Mouse (Mus musculus) G1E-ER4 (cell line): ENCODE results near the gene Gpm6a. TPM values are rescaled to one million over a fixed set of nuclear protein-coding genes. Genes with fewer than 3 reads are reported as not detected.

ENCODE experiments used
- GATA1 ChIP-seq: IDR thresholded peaks from one replicate; pipeline ENCODE4 v1.8.0; 2012; ENCODE audit warnings: low read length, inconsistent platforms
- polyA plus RNA-seq: library from polyadenylated mRNA; stranded (reverse); fragments of >175 nt; gene quantifications from 2 replicates; pipeline ENCODE4 v1.2.3, GENCODE M21; 2012

Gene Gpm6a
- polyA plus RNA-seq = not detected in 2 replicates

DNA sequence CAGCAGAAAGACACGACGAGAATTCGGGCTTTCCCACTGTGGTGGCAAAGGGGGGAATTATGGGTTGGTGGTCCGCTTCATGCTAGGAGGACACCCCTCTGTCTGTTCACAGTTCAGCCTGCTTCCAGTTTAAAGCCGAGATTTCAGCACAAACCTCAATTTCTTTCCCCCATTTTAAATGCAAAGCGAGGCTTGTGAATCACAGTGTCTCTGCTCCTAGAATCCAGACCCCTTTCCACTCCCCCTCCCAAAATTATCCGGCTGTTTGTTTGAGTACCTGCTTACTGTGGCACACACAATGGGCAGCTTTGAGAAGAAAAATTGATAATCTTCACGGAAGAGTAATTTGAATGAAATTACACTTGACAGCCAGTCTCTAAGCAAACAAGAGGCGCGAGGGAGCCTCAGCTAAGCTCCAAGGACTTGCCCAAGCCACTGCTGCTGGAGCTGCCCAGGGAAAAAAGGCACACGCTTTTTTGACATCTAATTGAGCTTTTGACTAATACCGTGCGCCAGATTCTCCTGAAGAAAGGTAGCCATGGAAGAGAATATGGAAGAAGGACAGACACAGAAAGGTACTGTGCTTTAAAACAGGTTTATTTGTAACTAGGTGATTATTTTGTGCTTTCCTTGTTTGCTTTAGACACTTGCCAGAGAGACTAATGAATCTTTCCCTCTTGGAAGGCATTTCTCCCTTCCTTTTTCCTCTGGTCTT lies at the start of gene Gpm6a:
Gene Gpm6a (plus strand): TSS at position 103 of the 715 bp plus-strand sequence.
- no peak for TF ChIP-seq GATA1

DNA sequence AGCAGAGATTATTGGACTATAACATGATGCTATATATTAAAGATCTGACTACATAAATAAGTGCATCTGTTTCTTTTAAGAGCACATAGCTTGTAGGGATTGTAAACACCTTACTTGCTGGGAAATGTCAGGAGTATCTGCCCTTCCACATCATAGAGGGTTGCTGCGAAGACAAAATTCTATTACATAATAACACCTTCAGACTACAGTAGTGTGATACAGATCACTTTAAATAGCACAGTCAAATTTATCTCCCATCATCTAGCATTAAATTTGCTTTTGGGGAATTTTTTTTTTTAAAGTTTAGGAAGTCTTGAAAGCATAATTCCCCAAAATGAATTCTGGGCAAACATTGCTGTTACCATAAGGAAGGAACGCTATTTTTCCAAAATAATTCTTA lies 41.8 kb upstream of the Gpm6a start:
- TF ChIP-seq GATA1 = no peak

DNA sequence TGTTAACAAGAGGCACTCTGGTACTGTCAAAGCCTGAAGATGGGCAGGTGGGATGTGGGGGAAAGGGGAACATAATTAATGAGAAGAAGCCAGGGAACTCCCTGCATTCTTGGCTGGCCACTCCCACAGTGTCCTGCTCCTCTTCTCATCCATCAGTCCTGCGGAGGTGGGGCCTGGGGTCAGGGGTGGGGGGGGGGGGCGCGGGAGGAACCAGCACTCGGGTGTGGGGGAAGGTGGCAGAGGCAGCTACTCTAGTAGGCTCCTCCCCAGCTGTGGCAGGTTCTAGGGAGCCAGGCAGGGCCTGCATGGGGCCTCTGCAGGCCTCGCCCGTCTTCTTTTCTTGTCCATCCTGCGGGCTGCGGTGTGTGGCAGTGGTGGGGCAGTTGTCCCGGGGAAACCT lies 36.9 kb upstream of the Gpm6a start:
- no peak for TF ChIP-seq GATA1

DNA sequence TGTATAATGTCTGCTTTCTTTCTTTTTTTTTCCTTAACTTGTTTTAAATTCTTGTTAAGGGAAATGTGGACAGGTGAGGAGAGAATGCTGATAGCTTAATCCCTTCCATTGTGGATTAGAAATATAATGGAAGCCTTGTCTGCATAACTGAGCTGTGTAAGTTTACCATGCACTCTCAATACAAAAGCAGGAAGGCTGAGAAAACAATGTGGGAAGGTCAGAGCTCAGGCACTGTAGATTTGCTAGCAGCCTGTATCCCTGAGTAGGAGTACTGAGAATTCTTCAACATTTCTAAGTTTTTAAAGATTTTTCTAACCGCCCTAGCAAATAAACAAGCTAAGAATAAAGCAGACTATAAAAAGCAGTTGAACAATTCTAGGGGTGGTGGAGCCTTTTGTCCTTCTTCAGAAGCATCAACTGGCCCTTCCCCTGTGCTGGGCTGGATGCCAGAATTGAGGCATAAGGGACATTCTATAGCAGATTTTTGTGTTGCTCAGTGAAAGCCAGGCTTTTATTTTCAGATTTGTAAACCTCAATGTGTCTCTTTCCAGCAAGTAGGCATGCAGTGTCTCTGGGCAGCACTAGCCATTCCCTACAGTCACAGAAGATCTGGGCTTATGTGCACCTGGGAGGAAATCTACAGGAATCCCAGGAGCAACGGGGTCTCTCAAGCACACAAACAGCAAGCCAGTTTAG lies 32.3 kb upstream of the Gpm6a start:
- TF ChIP-seq GATA1 = no peak

DNA sequence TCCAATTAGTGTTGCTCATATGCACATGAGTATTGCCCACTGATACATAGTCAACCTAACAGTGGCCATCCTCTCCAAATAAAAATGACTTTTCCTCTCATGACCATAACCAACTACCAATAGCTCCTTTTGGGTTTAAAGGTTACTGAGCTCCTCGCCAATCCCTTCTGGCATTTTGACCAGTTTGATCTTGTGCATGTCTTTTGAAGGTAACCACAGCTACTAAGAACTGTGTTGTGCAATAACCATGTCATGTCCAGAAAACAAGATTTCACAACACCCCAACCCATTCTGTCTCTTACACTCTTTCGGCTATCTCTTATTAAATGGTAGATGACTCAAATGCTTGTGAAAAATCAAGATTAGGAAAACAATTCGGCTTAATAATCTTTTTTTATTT lies 29.7 kb upstream of the Gpm6a start:
- no peak for TF ChIP-seq GATA1

DNA sequence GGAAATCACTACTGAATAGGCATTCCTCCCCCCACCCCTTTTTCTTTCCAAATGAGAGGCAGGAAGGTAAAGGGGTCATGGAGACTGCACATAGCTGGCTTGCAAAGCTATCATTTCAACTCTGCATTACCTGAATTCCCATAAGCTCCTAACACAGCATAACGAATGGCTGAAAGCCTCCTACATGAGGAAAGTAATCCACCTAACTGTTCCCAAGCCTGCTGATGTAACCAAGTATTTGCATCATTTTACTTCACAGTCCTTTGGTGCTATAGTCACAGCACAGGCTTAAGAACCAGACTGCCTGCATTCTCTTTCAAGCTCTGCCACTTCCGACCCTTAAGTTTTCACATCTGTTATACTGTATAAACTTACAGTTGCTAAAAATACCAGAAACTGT lies 22.3 kb upstream of the Gpm6a start:
- no peak for TF ChIP-seq GATA1

DNA sequence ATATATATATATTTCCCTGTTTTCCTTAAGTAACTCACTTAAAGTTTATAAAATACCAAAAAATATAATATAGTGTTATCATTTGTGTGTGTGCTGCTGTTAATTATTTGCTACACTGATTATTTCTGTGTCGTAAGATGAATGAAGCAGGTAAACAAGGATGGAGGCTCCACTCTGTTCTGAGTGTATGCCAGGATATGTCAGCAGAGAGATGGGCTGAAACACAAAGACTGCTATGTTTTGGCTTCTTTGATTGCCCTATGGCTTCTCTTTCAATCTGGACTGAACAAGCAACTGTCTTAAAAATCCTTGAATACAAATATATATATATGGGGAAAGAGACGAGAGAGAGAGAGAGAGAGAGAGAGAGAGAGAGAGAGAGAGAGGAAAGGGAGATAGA lies 1.3 kb upstream of the Gpm6a start:
- no peak for TF ChIP-seq GATA1

DNA sequence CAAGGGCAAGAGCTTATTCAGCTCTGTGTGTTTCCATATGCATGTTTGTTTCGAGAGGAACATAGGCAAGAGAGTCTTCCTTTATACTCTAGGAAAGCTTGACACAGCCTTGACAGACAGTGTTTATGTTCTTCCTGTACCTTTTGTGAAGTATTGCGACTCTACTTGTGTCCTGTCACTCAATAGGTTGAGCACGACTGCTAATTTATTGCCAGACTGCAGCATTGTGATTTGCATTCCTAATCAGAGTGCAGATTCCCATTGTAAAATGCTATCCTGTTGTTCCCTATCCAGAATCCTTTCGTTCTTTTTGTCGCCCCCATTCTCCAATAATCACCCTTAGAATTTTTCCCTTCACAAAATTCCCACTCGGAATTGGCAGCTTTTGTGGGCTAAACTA lies 613 bp upstream of the Gpm6a start:
- TF ChIP-seq GATA1 = no peak

DNA sequence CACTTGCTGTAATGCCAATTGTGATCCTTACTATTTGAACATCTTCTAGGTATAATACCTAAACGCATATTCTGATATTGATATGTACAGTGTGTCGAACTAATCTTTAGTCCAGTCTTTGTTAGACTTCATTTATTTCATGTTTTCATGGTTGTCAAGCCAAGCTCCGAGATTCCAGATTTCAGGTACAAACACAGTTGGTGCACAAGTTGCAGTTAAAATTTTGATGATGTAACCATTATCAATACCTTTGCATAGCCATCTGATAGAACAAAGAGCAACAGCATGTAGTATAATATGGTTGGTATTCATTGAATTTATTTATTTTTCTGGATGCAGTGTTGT lies 785 bp downstream of the Gpm6a start:
- TF ChIP-seq GATA1 = no peak

DNA sequence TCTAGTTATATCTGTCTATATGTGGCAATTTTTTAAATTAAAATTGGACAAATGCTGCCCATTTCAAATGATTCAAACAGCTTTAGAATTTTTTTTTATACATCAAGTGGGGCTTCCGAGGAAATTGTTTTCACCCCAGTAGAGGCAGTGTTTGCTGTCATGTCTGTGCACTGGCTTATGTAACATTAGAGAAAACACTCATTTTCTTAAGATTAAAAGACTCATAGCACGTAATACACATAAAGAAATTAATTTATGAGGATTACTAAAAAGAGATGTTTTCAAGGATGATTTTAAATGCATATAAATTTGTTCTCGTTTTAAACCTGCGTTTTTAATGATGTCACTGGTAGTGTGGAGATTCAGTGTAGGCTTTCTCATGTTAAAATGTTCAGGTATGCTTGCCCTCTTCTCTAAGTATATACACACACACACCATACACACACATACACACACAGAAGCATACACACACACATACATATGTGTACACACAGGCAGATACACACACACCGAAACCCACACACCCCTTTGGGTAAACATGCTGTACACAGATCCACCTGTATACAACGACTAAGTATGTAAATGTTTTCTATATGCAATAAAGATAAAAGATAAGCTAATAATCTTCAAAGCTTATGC lies 1.4 kb downstream of the Gpm6a start:
- TF ChIP-seq GATA1 = no peak

DNA sequence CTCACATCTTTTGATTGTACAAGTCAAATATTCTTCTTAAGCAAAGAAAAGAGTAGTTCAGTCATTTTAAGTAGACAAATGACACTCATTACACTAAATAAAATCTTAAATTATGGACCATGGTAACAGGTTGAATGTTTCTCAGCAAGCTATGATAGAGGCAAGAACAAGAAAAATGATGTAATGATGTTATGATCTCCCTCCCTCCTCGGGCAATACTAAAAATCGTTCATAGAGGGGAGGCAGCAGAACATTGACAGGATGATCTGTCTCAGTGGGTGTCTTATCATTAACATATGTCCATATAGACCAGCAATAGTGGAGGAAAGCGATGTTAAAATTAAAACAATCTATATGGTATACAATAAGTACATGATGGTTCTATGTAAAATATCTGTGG lies 2.1 kb downstream of the Gpm6a start:
- TF ChIP-seq GATA1 = no peak

DNA sequence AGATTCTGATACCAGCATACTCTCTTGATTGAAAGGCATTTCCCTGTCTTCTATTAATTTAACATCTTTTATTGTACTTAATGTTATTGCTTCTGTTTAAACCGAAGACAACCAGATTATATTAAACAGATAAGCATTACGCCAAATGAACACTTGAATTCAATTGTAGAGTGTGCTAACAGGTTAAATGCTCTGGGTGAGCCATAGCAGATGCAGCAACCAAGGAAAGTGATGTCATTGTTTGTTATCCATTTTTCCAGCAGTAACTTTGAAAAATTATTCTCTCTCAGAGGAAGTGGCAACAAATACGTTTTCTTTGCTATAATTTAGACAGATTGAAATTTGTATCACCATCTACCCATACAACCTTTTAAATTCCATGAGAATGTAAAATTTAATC lies 2.9 kb downstream of the Gpm6a start:
- no peak for TF ChIP-seq GATA1

DNA sequence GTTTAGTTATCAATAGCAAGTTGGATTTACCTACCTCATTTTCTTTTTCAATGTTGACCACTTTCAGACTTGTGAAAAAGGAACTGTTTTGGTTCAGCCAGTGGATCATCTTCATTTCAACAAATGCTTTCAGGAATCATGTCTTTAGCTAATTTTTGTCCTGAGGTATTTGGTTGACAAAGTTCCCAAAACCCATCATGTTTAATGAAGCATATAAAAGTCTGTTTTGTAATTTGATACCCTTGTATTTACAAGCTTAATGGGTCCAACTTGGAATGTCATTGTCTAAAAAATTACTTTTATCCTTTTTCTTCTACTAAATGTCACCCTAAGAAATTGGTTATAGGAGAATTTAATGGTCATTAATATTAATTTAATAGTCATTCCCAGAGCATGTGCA lies 6.9 kb downstream of the Gpm6a start:
- no peak for TF ChIP-seq GATA1

DNA sequence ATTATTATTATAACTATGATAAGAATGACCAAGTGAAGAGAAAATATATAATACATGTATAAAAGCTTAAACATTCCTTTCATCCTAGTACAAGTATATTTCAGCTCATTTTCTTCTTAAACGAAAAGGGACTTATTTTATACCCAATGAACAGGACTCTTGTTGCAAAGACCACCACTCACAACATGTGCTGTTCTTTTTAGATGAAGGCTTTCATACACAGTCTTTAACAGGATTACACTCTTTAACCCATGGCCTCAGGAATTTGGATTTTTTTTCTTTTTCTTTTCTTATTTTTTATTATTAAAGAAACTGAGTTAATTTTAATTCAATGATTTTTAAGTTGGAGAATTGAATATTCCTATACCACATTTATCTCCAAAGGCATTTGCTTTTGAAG lies 20.4 kb downstream of the Gpm6a start:
- no peak for TF ChIP-seq GATA1

DNA sequence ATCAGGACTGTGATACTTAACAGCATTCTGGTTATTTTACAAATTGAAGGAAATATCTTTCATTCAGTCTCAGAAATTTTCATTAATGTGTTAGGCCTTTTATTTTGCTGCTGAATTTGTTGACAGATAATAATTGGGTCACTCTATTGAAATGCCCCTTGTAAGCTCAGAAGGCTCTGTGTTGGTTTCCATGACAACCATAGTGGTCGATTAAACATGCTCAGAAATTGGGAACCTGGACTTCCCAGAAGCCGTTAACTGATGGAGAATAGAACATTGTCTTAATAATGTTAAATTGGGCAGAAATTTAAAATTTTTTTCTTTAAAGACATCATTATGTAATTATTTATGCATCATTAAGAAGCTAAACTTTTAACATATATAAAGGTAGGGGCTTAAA lies 20.9 kb downstream of the Gpm6a start:
- no peak for TF ChIP-seq GATA1

DNA sequence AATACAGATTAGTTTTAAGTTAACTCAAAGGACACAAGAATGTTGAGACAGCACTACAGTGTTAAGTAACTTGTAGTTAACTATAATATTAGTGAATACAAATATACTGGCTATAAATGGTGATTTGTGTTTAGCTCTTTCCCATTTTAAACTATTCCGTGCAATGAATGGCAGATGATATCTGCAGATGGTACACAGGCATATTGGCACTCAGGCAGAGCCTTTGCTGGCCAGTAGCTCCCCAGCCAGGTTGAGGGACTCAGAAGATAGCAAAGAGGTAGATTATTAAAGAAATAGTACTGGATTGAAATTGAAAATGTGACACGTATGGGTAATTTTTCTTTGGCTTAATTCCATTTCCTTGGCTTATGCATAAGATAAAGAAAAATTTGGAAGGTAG lies 21.3 kb downstream of the Gpm6a start:
- no peak for TF ChIP-seq GATA1

DNA sequence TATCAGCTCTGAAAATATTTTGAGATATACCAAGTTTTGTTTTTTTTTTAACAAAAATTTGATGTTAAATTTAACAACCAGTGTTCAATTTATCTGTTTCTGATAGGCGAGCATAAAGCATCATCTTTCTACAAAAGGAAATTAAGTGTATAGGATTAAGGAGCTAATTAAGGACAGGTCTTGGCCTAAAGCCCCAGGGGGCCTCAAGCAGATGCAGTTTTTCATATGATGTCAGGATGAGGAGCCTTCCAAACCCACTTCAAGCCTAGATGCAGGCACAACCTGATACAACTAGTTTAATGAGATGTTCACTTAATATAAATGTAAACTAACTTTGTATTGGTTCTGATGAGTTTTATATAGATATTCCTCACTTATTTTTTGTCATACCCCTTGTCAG lies 22.0 kb downstream of the Gpm6a start:
- TF ChIP-seq GATA1 = no peak
